Comparison of ENCODE assay signal across 17 mouse cellular contexts in the genomic region with DNA sequence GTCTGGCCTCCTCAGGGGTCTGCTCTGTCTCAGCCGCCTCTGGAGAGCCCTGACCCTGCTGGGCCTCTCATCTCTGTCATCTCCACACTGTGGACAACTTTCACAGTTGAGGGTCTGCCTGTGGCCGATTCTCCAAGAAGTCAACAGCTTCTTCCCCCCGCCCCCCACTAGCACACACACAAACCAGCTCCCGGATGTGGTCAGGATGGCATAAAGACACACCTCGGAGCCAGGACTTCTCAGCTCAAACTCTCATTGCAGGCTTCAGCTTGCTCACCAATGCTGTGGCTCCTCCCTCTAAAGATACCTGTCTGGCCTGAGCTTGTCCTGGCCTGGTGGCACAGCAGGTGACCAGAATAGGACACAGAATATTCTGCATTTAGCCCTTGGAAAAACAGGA.
DNase-seq lines count a peak whose midpoint lies in the region; ATAC-seq lines count a peak whose summit lies in the region.
"Had no signal": no experiment of that assay in that cellular context is flagged by ENCODE, and none has a peak within 500 bp of the region (broad histone marks: within the 10 kb centered on the region; RNA-seq: fewer than 3 reads in every experiment).

No protein-coding gene starts in this region.

- no peaks in the 10 kb centered on the region for H3K9me3 ChIP-seq in heart, embryonic 10.5 days
- H3K9me3 ChIP-seq in stomach, embryonic 16.5 days (replicated peaks; ENCODE audit: control insufficient read depth, low read length): no peaks in the 10 kb centered on the region
- no peaks in the 10 kb centered on the region for H3K9me3 ChIP-seq in midbrain, embryonic 15.5 days
- H3K9me3 ChIP-seq: kidney, embryonic 15.5 days had no signal

- H3K36me3 ChIP-seq in heart, embryonic 10.5 days: no peaks in the 10 kb centered on the region
- H3K36me3 ChIP-seq in stomach, embryonic 16.5 days (ENCODE audit: control insufficient read depth, insufficient read depth, low read length): no peaks in the 10 kb centered on the region
- H3K36me3 ChIP-seq in midbrain, embryonic 15.5 days (replicated peaks): no peaks in the 10 kb centered on the region
- H3K36me3 ChIP-seq: kidney, embryonic 15.5 days had no signal

- H3K9ac ChIP-seq in stomach, embryonic 16.5 days (ENCODE audit: low read length): peak overlapping the region; percentile 33; the same call in 1 of the 2 replicates
- no peak overlapping the region for H3K9ac ChIP-seq in midbrain, embryonic 15.5 days
- H3K9ac ChIP-seq: kidney, embryonic 15.5 days; liver, embryonic 14.5 days had no signal

- WGBS in heart, embryonic 10.5 days: 8% methylated on average over 5 of the region's 5 CpGs
- 37% methylated on average over 5 of the region's 5 CpGs for WGBS in stomach, embryonic 16.5 days
- 45% methylated on average over 5 of the region's 5 CpGs for WGBS in midbrain, embryonic 15.5 days

- H3K27ac ChIP-seq in heart, embryonic 10.5 days: no peak overlapping the region
- H3K27ac ChIP-seq in stomach, embryonic 16.5 days (ENCODE audit: low read length): no peak overlapping the region
- no peak overlapping the region for H3K27ac ChIP-seq in midbrain, embryonic 15.5 days
- H3K27ac ChIP-seq: heart, adult 2 months; kidney, embryonic 15.5 days; liver, embryonic 14.5 days had no signal

- H3K4me2 ChIP-seq in stomach, embryonic 16.5 days (ENCODE audit: low read depth, low read length): 0 out of 2 replicates have a peak overlapping the region, but pooled peaks have one; percentile 29
- H3K4me2 ChIP-seq in midbrain, embryonic 15.5 days: no peak overlapping the region
- H3K4me2 ChIP-seq: kidney, embryonic 15.5 days had no signal

- DNase-seq in heart, embryonic 10.5 days (ENCODE audit: low spot score): no peak
- no peak for DNase-seq in heart, adult 18-20 months
- DNase-seq in urinary bladder, postnatal 14 days (ENCODE audit: low spot score): peak; percentile 40
- DNase-seq in urinary bladder, adult 2 months (ENCODE audit: low spot score): no peak
- no peak for DNase-seq in kidney, postnatal 25 days
- DNase-seq in kidney, adult 18-20 months: no peak
- DNase-seq: cerebellum, adult 2 months; gastrocnemius, postnatal 14 days; heart, adult 2 months; lung, postnatal 14 days; right cerebral cortex, postnatal 4 days had no signal

- peaks cover 97% of the 10 kb centered on the region for H3K27me3 ChIP-seq in heart, embryonic 10.5 days (ENCODE audit: insufficient read depth, poor library complexity, severe bottlenecking)
- peaks cover 11% of the 10 kb centered on the region for H3K27me3 ChIP-seq in stomach, embryonic 16.5 days (ENCODE audit: control insufficient read depth, insufficient read depth, low read length)
- peaks cover 74% of the 10 kb centered on the region for H3K27me3 ChIP-seq in midbrain, embryonic 15.5 days (replicated peaks)

- H3K4me1 ChIP-seq in heart, embryonic 10.5 days: peaks cover 32% of the 10 kb centered on the region
- peaks cover 22% of the 10 kb centered on the region for H3K4me1 ChIP-seq in stomach, embryonic 16.5 days (ENCODE audit: control insufficient read depth, insufficient read depth, low read length)
- peaks cover 9% of the 10 kb centered on the region for H3K4me1 ChIP-seq in midbrain, embryonic 15.5 days

- no peak for ATAC-seq in stomach, embryonic 16.5 days (ENCODE audit: insufficient read depth, low FRiP score)
- ATAC-seq in midbrain, embryonic 15.5 days (replicated peaks): no peak
- ATAC-seq: forebrain, embryonic 14.5 days had no signal

- H3K4me3 ChIP-seq in heart, embryonic 10.5 days: 0 out of 2 replicates have a peak overlapping the region, but pooled peaks have one; percentile 16
- H3K4me3 ChIP-seq in stomach, embryonic 16.5 days (replicated peaks; ENCODE audit: low read length): no peak overlapping the region
- no peak overlapping the region for H3K4me3 ChIP-seq in midbrain, embryonic 15.5 days
- H3K4me3 ChIP-seq: erythroblast, embryonic 14.5 days; heart, adult 2 months; kidney, embryonic 15.5 days had no signal
